Mouse (Mus musculus) activated CD4-positive, CD25-positive, alpha-beta regulatory T cell, adult 4 months (primary cell): ENCODE measurements around the gene Ptov1. TPM values are rescaled to one million over a fixed set of nuclear protein-coding genes. Genes with fewer than 3 reads are reported as not detected.

Source experiments
- ATAC-seq: one replicate; pipeline ENCODE4 v1.8.0; 2017
- polyA plus RNA-seq, 2 experiments: library from polyadenylated mRNA; unstranded; fragments of 100-300 nt; shearing (Covaris generic); gene quantifications; one replicate each; pipeline ENCODE4 v1.2.1; 2017

The Ptov1 gene
- polyA plus RNA-seq, 2 experiments from 2014 or later, result 1.3 to 2.3 TPM

GRCm38 (mm10) chr7:44814423-44814822 lies 55.2 kb downstream of the Ptov1 start:
- ATAC-seq, result no peak

- ATAC-seq, result no peak
These were observed 55.6 kb downstream of the Ptov1 start for GRCm38 (mm10) chr7:44813985-44814384.

Other genes with a start within 250 kb of the Ptov1 start
- gene Myh14, start 198.9 kb downstream of the Ptov1 start, polyA plus RNA-seq, result under 1 TPM in 1 of 2 experiments, not detected in 1; 0.38 TPM
- not detected for gene Izumo2, start 161.0 kb downstream of the Ptov1 start, polyA plus RNA-seq
- gene Vrk3, start 121.4 kb downstream of the Ptov1 start, polyA plus RNA-seq, result 10 to 100 TPM; 60.2 to 68.7 TPM
- gene Zfp473, start 118.7 kb downstream of the Ptov1 start, polyA plus RNA-seq, result under 1 TPM; 0.33 to 0.60 TPM
- gene Nup62, start 53.7 kb downstream of the Ptov1 start, polyA plus RNA-seq, result 10 to 100 TPM; 32.1 to 47.7 TPM
- gene Il4i1, start 53.4 kb downstream of the Ptov1 start, polyA plus RNA-seq, result 1 to 10 TPM; 2.0 to 4.1 TPM
- 1 to 10 TPM in 1 of 2 experiments, not detected in 1; 1.1 TPM for gene Atf5, start 53.1 kb downstream of the Ptov1 start, polyA plus RNA-seq
- 1 to 10 TPM; 3.0 to 4.7 TPM for gene Akt1s1, start 20.8 kb downstream of the Ptov1 start, polyA plus RNA-seq
- 10 to 100 TPM; 41.0 to 63.7 TPM for gene Tbc1d17, start 20.7 kb downstream of the Ptov1 start, polyA plus RNA-seq
- gene Pnkp, start 12.6 kb downstream of the Ptov1 start, polyA plus RNA-seq, result 10 to 100 TPM; 41.4 to 48.8 TPM
- gene Med25, start 22.9 kb upstream of the Ptov1 start, polyA plus RNA-seq, result 10 to 100 TPM; 12.2 to 20.1 TPM
- 10 to 100 TPM in 1 of 2 experiments, 1 to 10 TPM in 1; 7.3 to 19.3 TPM for gene Fuz, start 26.3 kb upstream of the Ptov1 start, polyA plus RNA-seq
- gene Ap2a1, start 59.7 kb upstream of the Ptov1 start, polyA plus RNA-seq, result 1 to 10 TPM; 6.8 to 8.0 TPM
- not detected for gene Tsks, start 73.4 kb upstream of the Ptov1 start, polyA plus RNA-seq
- under 1 TPM; 0.80 to 0.98 TPM for gene Cpt1c, start 105.1 kb upstream of the Ptov1 start, polyA plus RNA-seq
- 100 to 1,000 TPM in 1 of 2 experiments, 10 to 100 TPM in 1; 38.0 to 103 TPM for gene Prmt1, start 116.8 kb upstream of the Ptov1 start, polyA plus RNA-seq
- gene Irf3, start 127.9 kb upstream of the Ptov1 start, polyA plus RNA-seq, result 100 to 1,000 TPM in 1 of 2 experiments, 10 to 100 TPM in 1; 88.9 to 129 TPM
- 10 to 100 TPM; 18.4 to 31.8 TPM for gene Bcl2l12, start 128.9 kb upstream of the Ptov1 start, polyA plus RNA-seq
- 1 to 10 TPM; 8.6 to 8.7 TPM for gene Scaf1, start 146.6 kb upstream of the Ptov1 start, polyA plus RNA-seq
- 1 to 10 TPM; 4.5 to 6.1 TPM for gene Rras, start 148.2 kb upstream of the Ptov1 start, polyA plus RNA-seq
- 10 to 100 TPM in 1 of 2 experiments, 1 to 10 TPM in 1; 9.5 to 11.4 TPM for gene Prr12, start 183.1 kb upstream of the Ptov1 start, polyA plus RNA-seq
- gene Nosip, start 192.6 kb upstream of the Ptov1 start, polyA plus RNA-seq, result 100 to 1,000 TPM; 143 to 161 TPM
- gene Prrg2, start 192.9 kb upstream of the Ptov1 start, polyA plus RNA-seq, result 1 to 10 TPM in 1 of 2 experiments, under 1 TPM in 1; 0.41 to 1.2 TPM
- gene Rcn3, start 222.4 kb upstream of the Ptov1 start, polyA plus RNA-seq, result 1 to 10 TPM; 4.7 to 5.4 TPM
- gene Fcgrt, start 234.1 kb upstream of the Ptov1 start, polyA plus RNA-seq, result 1 to 10 TPM in 1 of 2 experiments, under 1 TPM in 1; 0.78 to 1.1 TPM